Mouse (Mus musculus) midbrain, embryonic 15.5 days (tissue): ENCODE results near the gene Ssxb9. TPM values are rescaled to one million over a fixed set of nuclear protein-coding genes. Genes with fewer than 3 reads are reported as not detected.
"Not testable (repeated sequence)": the region's sequence is repeated elsewhere in the genome, so short reads cannot be mapped to it uniquely, and the experiment has no call there.

Source experiments
- ATAC-seq: fragments of 200-750 bp; cut with Nextera tagmentation; replicated peaks from 2 replicates; pipeline ENCODE4 v1.8.0; 2017; ENCODE audit warnings: moderate TSS enrichment
- H3K27ac ChIP-seq: fragments of 300-500 bp; sonication (generic); 2 replicates; pipeline ENCODE4 v1.5.1; 2015; ENCODE audit warnings: mild to moderate bottlenecking, inconsistent platforms
- H3K27me3 ChIP-seq: fragments of 300-500 bp; sonication (generic); replicated peaks from 2 replicates; pipeline ENCODE4 v1.6.1; 2015; ENCODE audit warnings: inconsistent platforms
- H3K36me3 ChIP-seq: fragments of 300-500 bp; sonication (generic); replicated peaks from 2 replicates; pipeline ENCODE4 v1.6.1; 2015; ENCODE audit warnings: inconsistent platforms
- H3K4me1 ChIP-seq: fragments of 300-500 bp; sonication (generic); 2 replicates; pipeline ENCODE4 v1.6.1; 2015; ENCODE audit warnings: inconsistent platforms
- H3K4me2 ChIP-seq: fragments of 300-500 bp; sonication (generic); 2 replicates; pipeline ENCODE4 v1.6.1; 2015; ENCODE audit warnings: inconsistent platforms, mild to moderate bottlenecking, moderate library complexity
- H3K4me3 ChIP-seq: fragments of 300-500 bp; sonication (generic); 2 replicates; pipeline ENCODE4 v1.5.1; 2015; ENCODE audit warnings: mild to moderate bottlenecking, inconsistent platforms
- H3K9ac ChIP-seq: fragments of 300-500 bp; sonication (generic); 2 replicates; pipeline ENCODE4 v1.6.1; 2015; ENCODE audit warnings: mild to moderate bottlenecking, inconsistent platforms
- H3K9me3 ChIP-seq: fragments of 300-500 bp; sonication (generic); 2 replicates; pipeline ENCODE4 v1.6.1; 2016; ENCODE audit warnings: inconsistent platforms
- WGBS: fragments of 180-500 bp; shearing (Covaris S2); methylation state at CpG from one replicate; pipeline ENCODE4 v1.1.7; 2015; ENCODE audit warnings: mixed read lengths; 5-methylcytosine and 5-hydroxymethylcytosine counted together
- polyA plus RNA-seq: library from polyadenylated mRNA; unstranded; fragments of >200 nt; fragmentation: Nextera tagmentation; extraction: Ambion mirVana; gene quantifications from 2 replicates; pipeline ENCODE4 v1.2.1, GENCODE M21; 2015

Gene Ssxb9
- not detected in 2 replicates for polyA plus RNA-seq

- 46% methylated on average over 1 of the region's 1 CpGs for WGBS
- not testable (repeated sequence) for H3K27me3 ChIP-seq, H3K9ac ChIP-seq, H3K4me1 ChIP-seq, H3K27ac ChIP-seq, H3K9me3 ChIP-seq, H3K4me3 ChIP-seq, ATAC-seq, H3K4me2 ChIP-seq, H3K36me3 ChIP-seq
Measured at GRCm38 (mm10) chrX:8366678-8367077, at the start of gene Ssxb9. Ssxb9 (plus strand) TSS chrX:8366978.

GRCm38 (mm10) chrX:8327124-8327523 is 39.7 kb upstream of the Ssxb9 start, which contains the start of gene Ssxb10:
Ssxb10 (plus strand) TSS chrX:8327424.
- WGBS = 57% methylated on average over 2 of the region's 2 CpGs
- no peak for ATAC-seq

GRCm38 (mm10) chrX:8413005-8413404 is 46.2 kb downstream of the Ssxb9 start, which contains the start of gene Ssxb1:
Ssxb1 (plus strand) TSS chrX:8413305.
- not testable (repeated sequence) for H3K9ac ChIP-seq, H3K4me2 ChIP-seq, H3K4me1 ChIP-seq, H3K9me3 ChIP-seq, H3K27ac ChIP-seq, H3K4me3 ChIP-seq, H3K27me3 ChIP-seq, ATAC-seq, H3K36me3 ChIP-seq
- 27% methylated on average over 1 of the region's 1 CpGs for WGBS

More at GRCm38 (mm10) chrX:8327124-8327523, 39.7 kb upstream of the Ssxb9 start, which contains the start of gene Ssxb10:
- Histone ChIP-seq H3K9ac (no peak within 1 kb of the TSS), H3K9me3 (0 out of 2 replicates have a peak, but pooled peaks cover 4% of the 10 kb centered on the region), H3K4me3 (no peak within 1 kb of the TSS), H3K36me3 (no peaks in the 10 kb centered on the region), H3K4me1 (no peaks in the 10 kb centered on the region), H3K27ac (no peak within 1 kb of the TSS), H3K4me2 (no peak within 1 kb of the TSS), H3K27me3 (no peaks in the 10 kb centered on the region)

Other genes starting within 250 kb of the Ssxb9 start
- 67.6 and 72.9 TPM in 2 replicates for gene Wdr13, start 234.1 kb upstream of the Ssxb9 start, polyA plus RNA-seq
- 272 and 285 TPM in 2 replicates for gene Rbm3, start 221.1 kb upstream of the Ssxb9 start, polyA plus RNA-seq
- 25.8 and 26.8 TPM in 2 replicates for gene Tbc1d25, start 190.8 kb upstream of the Ssxb9 start, polyA plus RNA-seq
- gene Ebp, start 173.5 kb upstream of the Ssxb9 start, polyA plus RNA-seq = 26.9 and 31.8 TPM in 2 replicates
- 53.0 and 53.9 TPM in 2 replicates for gene Porcn, start 160.5 kb upstream of the Ssxb9 start, polyA plus RNA-seq
- 51.3 and 51.7 TPM in 2 replicates for gene Ftsj1, start 114.6 kb upstream of the Ssxb9 start, polyA plus RNA-seq
- 47.5 and 48.4 TPM in 2 replicates for gene Slc38a5, start 95.8 kb upstream of the Ssxb9 start, polyA plus RNA-seq
- gene Ssxb10, start 39.6 kb upstream of the Ssxb9 start, polyA plus RNA-seq = not detected in 2 replicates
- not detected in 2 replicates for gene Ssxb1, start 46.3 kb downstream of the Ssxb9 start, polyA plus RNA-seq
- not detected in 2 replicates for gene Ssxb2, start 94.7 kb downstream of the Ssxb9 start, polyA plus RNA-seq
- gene Gm14459, start 158.0 kb downstream of the Ssxb9 start, polyA plus RNA-seq = not detected in 2 replicates
- gene Ssxb6, start 181.3 kb downstream of the Ssxb9 start, polyA plus RNA-seq = not detected in 2 replicates
- not detected in 2 replicates for gene Ssxb3, start 224.8 kb downstream of the Ssxb9 start, polyA plus RNA-seq